Mouse (Mus musculus): ENCODE measurements at regions not wholly inside any gene's neighbourhood (a gene's known extent, or its start where the extent isn't known, plus 50 kb on each side); places are given as distances from the start of the nearest gene placed in this dataset.

DNA sequence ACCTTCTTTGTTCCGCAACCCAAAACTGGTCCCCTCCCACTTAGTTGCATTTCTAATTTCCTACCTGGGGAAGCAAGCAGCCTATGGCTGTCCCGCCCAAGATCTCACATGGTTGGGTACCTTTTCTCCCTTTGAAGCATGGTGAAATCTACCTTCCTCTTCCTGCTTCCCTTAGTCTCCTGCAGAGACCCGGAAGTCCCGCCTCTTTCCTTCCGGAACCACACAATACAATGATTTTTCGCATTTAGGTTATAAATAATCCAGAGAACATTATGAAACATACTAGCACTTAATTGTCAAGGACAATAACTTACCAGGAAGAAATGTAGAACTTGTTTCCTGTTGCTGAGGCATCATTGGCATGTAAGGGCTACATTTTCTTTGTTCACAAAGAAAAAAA lies 58.8 kb downstream of the 1700009N14Rik start:
- no peaks in the 10 kb centered on the region for H3K4me1 ChIP-seq (ENCODE audit: control insufficient read depth, insufficient read depth, low read length)
- no peak overlapping the region for H3K4me3 ChIP-seq (ENCODE audit: insufficient read depth, low read length)
- H3K27ac ChIP-seq (ENCODE audit: insufficient read depth, low read length) = no peak overlapping the region
- TF ChIP-seq POLR2A (IDR thresholded peaks at IDR 0.05; ENCODE audit: extremely low read depth, insufficient read depth, low read length) (no peak), CTCF (IDR thresholded peaks at IDR 0.05; ENCODE audit: extremely low read depth, insufficient read depth, low read length) (no peak)

DNA sequence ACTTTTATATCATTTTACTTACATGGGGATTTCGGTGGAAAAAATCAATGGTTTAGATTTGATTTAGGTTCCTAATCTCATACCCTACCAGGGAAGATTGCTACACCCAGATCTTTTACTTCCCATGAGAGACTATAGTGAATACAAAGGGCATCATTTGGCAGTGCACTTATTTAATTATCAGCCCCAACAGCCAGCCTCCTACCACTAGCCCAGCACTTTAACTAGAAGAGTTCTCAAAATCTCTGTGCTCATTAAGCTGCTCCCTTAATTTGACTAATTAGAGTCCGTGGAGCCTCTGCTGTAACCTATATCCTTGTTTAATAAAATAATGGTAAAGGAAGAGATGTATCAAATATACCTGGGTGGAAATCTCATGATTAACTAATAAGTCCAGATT lies 77.4 kb downstream of the 1700009N14Rik start:
- Histone ChIP-seq H3K4me3 (ENCODE audit: insufficient read depth, low read length) (no peak overlapping the region), H3K4me1 (ENCODE audit: control insufficient read depth, insufficient read depth, low read length) (no peaks in the 10 kb centered on the region), H3K27ac (ENCODE audit: insufficient read depth, low read length) (no peak overlapping the region)
- TF ChIP-seq CTCF (IDR thresholded peaks at IDR 0.05; ENCODE audit: extremely low read depth, insufficient read depth, low read length) (no peak), POLR2A (IDR thresholded peaks at IDR 0.05; ENCODE audit: extremely low read depth, insufficient read depth, low read length) (no peak)

DNA sequence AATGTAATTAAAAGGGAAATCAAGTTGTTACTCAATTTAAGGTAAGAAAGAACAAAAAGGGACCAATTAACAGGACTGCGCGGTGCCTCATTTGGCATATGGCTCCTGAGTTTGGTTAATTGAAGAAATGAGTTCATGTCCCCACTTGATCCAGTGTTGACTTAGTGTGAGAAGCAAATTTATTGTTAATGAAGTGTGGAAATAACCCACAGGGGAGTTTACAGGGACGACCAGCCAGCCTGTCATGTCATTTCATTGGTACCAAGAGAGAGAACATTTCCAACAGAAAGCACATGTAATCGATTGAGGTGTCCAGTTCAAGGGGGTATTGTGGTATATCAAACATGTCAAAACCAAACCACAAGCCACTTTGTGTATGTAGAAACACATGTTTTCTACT lies 78.6 kb downstream of the 1700009N14Rik start:
- Histone ChIP-seq H3K4me3 (ENCODE audit: insufficient read depth, low read length) (no peak overlapping the region), H3K4me1 (ENCODE audit: control insufficient read depth, insufficient read depth, low read length) (no peaks in the 10 kb centered on the region), H3K27ac (ENCODE audit: insufficient read depth, low read length) (no peak overlapping the region)
- TF ChIP-seq CTCF (IDR thresholded peaks at IDR 0.05; ENCODE audit: extremely low read depth, insufficient read depth, low read length) (no peak), POLR2A (IDR thresholded peaks at IDR 0.05; ENCODE audit: extremely low read depth, insufficient read depth, low read length) (no peak)

DNA sequence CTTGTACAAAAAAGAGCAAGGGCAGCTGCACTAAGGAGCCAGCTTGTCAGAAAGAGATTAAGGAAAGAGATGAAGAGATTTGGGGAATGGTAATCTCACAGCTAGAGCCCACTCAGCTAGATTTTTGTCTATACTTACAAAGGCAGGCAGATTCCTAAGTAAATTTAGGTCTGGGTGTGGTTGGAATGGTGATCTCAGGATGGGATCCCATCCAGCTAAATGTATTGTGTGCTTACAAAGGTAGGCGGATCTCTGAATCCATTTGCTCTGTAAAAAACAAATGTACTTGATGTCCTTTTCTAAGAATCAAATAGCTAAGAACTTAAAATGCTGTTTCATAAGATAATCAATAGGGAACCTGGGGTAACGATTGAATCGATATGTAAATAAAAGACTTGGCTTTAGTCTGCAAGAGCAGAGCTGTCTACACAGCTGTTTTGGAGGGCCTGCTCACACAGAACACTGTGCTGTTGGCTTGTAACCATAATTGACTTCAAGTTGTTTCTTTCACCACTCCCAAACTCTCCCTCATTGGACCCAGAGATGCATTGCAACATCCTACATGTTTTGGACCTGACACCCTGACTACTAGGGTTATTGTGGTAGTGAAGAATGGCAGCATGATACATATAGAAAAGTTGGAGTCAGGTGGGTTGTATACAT lies 106.1 kb downstream of the 1700009N14Rik start:
- Histone ChIP-seq H3K4me3 (ENCODE audit: insufficient read depth, low read length) (no peak overlapping the region), H3K4me1 (ENCODE audit: control insufficient read depth, insufficient read depth, low read length) (no peaks in the 10 kb centered on the region), H3K27ac (ENCODE audit: insufficient read depth, low read length) (no peak overlapping the region)
- TF ChIP-seq POLR2A (IDR thresholded peaks at IDR 0.05; ENCODE audit: extremely low read depth, insufficient read depth, low read length) (no peak), CTCF (IDR thresholded peaks at IDR 0.05; ENCODE audit: extremely low read depth, insufficient read depth, low read length) (no peak)

DNA sequence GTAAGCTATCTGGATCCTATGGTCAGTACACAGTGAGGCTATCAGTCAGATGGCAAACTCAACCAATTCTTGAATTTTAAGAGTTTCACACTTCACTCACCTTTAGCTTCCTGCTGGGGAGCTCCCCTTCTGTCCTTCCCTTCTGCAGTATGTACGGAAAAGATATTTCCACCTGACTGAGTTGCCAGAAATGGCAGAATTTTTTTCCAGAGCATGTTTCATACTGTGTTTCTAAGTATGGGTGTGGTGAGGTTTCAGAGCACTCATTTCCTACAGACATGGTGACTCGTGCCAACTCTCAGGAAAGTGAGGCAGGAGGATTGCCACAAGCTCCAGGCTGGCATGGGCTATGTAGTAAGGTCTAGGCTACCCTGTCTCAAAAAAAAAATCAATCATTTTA lies 147.3 kb downstream of the 1700009N14Rik start:
- Histone ChIP-seq H3K4me3 (ENCODE audit: insufficient read depth, low read length) (no peak overlapping the region), H3K4me1 (ENCODE audit: control insufficient read depth, insufficient read depth, low read length) (no peaks in the 10 kb centered on the region), H3K27ac (ENCODE audit: insufficient read depth, low read length) (no peak overlapping the region)
- TF ChIP-seq POLR2A (IDR thresholded peaks at IDR 0.05; ENCODE audit: extremely low read depth, insufficient read depth, low read length) (no peak), CTCF (IDR thresholded peaks at IDR 0.05; ENCODE audit: extremely low read depth, insufficient read depth, low read length) (no peak)

DNA sequence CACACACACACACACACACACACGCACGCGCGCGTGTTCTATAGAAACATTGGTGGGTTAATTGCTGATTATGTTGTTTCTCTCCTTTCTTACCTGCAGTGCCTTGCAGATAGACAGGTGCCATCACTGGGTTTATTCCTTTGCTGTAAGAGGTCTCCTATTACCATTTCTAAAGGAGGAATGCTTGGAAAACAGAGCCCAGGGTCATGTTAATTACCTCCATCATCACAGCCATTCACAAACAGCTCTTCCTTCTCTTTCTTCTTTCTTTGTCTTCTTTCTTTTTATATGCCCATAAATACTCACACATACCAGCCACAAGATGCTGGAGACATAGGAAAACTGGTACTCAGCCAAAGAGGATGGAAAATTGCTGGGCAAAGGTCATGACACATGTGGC lies 155.0 kb downstream of the 1700009N14Rik start:
- TF ChIP-seq CTCF (IDR thresholded peaks at IDR 0.05; ENCODE audit: extremely low read depth, insufficient read depth, low read length) (no peak), POLR2A (IDR thresholded peaks at IDR 0.05; ENCODE audit: extremely low read depth, insufficient read depth, low read length) (no peak)
- Histone ChIP-seq H3K27ac (ENCODE audit: insufficient read depth, low read length) (no peak overlapping the region), H3K4me3 (ENCODE audit: insufficient read depth, low read length) (no peak overlapping the region), H3K4me1 (ENCODE audit: control insufficient read depth, insufficient read depth, low read length) (no peaks in the 10 kb centered on the region)

DNA sequence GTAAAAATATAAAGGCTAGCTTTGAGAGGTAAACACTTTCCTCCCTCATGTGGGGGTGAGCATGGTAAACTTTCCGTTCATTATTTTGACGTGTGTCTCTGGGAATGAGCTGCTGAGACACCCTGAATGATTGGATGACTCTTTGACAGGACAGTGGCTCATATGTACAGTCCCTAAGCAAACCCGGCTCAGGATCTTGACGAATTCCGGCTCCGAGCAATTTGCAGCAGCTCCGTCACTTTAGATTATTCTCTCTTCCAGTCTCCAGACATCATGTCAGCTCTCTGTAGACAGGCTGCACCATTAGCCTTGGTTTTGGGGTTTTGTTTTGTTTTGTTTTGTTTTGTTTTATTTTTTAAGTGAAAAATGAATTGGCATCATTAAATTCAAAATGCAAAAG lies 194.0 kb downstream of the 1700009N14Rik start:
- Histone ChIP-seq H3K4me1 (ENCODE audit: control insufficient read depth, insufficient read depth, low read length) (no peaks in the 10 kb centered on the region), H3K27ac (ENCODE audit: insufficient read depth, low read length) (no peak overlapping the region), H3K4me3 (ENCODE audit: insufficient read depth, low read length) (no peak overlapping the region)
- no peak for TF ChIP-seq POLR2A (IDR thresholded peaks at IDR 0.05; ENCODE audit: extremely low read depth, insufficient read depth, low read length)
- no peak for TF ChIP-seq CTCF (IDR thresholded peaks at IDR 0.05; ENCODE audit: extremely low read depth, insufficient read depth, low read length)

DNA sequence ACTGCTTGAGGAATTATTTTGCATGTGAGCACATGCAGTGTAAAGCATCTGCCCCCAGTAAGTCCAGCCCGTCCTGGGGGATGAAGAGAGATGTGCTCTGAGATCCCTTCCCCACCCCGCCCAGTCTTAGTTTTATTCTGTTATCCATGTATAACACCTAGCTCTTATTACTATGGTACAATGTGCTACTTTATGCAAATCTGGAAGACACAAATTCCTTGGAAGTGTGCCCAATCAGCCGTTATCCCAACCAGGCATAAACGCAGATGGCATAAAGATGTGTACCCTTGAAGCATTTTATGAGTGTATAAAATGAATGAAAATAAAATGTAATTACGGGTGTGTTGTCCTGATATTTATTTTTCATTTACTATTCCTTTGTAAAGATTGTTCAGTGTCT lies 194.8 kb downstream of the 1700009N14Rik start:
- Histone ChIP-seq H3K27ac (ENCODE audit: insufficient read depth, low read length) (no peak overlapping the region), H3K4me1 (ENCODE audit: control insufficient read depth, insufficient read depth, low read length) (no peaks in the 10 kb centered on the region), H3K4me3 (ENCODE audit: insufficient read depth, low read length) (no peak overlapping the region)
- TF ChIP-seq POLR2A (IDR thresholded peaks at IDR 0.05; ENCODE audit: extremely low read depth, insufficient read depth, low read length) = no peak
- no peak for TF ChIP-seq CTCF (IDR thresholded peaks at IDR 0.05; ENCODE audit: extremely low read depth, insufficient read depth, low read length)

DNA sequence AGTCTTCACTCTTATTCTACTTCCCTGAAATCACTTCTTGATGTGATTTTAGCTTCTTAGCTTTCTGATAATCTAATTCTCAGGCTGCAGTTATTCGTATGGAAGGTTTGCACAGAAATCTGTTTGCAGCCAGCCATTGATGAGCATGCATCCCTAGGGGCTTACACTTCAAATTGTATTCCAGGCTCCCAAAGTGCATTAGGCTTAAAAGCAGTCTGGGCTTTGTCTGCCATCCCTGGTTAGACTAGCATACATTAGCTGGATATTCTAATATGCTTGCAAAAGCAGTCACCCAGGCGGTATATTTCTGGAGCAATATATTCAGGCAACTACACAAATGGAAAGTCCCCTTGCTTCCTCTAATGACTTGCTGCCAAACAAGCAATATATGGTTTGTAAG lies 210.4 kb downstream of the 1700009N14Rik start:
- no peaks in the 10 kb centered on the region for H3K4me1 ChIP-seq (ENCODE audit: control insufficient read depth, insufficient read depth, low read length)
- no peak for TF ChIP-seq CTCF (IDR thresholded peaks at IDR 0.05; ENCODE audit: extremely low read depth, insufficient read depth, low read length)
- TF ChIP-seq POLR2A (IDR thresholded peaks at IDR 0.05; ENCODE audit: extremely low read depth, insufficient read depth, low read length) = no peak
- H3K4me3 ChIP-seq (ENCODE audit: insufficient read depth, low read length) = no peak overlapping the region
- no peak overlapping the region for H3K27ac ChIP-seq (ENCODE audit: insufficient read depth, low read length)

DNA sequence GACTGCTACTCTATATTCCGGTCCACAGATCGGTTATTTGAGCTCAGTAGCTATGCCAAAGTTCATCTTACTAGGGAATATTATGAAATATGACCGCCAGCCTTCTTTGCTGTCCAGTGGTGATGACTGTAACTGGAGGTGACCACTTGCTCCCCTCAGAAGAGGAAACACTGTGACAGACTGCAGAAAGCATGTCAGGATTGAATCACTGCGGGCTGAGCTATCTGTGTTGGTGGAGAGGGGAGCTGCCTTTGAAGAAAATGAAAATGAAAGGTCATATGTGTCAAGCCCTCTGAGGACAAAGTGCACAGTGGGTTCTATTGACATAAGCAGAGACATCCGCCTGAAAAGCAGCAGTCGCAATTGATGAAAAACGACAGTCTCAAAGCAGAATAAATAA lies 222.5 kb downstream of the 1700009N14Rik start:
- TF ChIP-seq POLR2A (IDR thresholded peaks at IDR 0.05; ENCODE audit: extremely low read depth, insufficient read depth, low read length) (no peak), CTCF (IDR thresholded peaks at IDR 0.05; ENCODE audit: extremely low read depth, insufficient read depth, low read length) (no peak)
- Histone ChIP-seq H3K4me3 (ENCODE audit: insufficient read depth, low read length) (no peak overlapping the region), H3K4me1 (ENCODE audit: control insufficient read depth, insufficient read depth, low read length) (no peaks in the 10 kb centered on the region), H3K27ac (ENCODE audit: insufficient read depth, low read length) (no peak overlapping the region)
